In the genomic region with DNA sequence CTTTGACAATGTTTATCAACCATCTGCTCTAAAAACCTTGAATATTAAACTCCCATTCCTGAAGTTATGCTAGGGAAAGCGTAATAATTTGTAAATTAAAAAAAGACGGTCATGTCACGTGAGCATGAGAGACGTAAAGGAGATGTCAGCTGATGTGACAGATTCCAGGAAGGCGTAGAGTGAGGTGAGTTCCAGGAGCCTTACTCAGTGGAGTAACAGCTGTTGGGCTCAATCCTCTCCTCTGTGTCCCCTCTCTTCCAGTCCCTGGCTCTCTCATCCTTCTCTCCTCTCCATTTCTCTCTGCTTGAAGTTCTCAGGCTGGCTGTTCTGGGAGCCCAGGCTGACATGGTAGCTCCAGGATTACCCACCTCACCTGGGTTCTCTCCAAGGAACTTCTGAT, we compare ENCODE assay signal across 25 mouse cellular contexts.
DNase-seq lines count a peak whose midpoint lies in the region; ATAC-seq and TF ChIP-seq lines count a peak whose summit lies in the region.
"Had no signal": no experiment of that assay in that cellular context is flagged by ENCODE, and none has a peak within 500 bp of the region (broad histone marks: within the 10 kb centered on the region; RNA-seq: fewer than 3 reads in every experiment).

No protein-coding gene starts in this region.

- no peak for TF ChIP-seq EP300 in liver, postnatal 0 days (IDR thresholded peaks at IDR 0.05; ENCODE audit: low read depth)
- TF ChIP-seq EP300 in MEL (IDR thresholded peaks at IDR 0.05; ENCODE audit: low read depth in 1 of 2, low read length in 2 of 2): no peak

- TF ChIP-seq RAD21 in MEL (IDR thresholded peaks at IDR 0.05; ENCODE audit: low read depth, low read length): no peak

- no peak overlapping the region for H3K4me3 ChIP-seq in heart, embryonic 13.5 days
- no peak overlapping the region for H3K4me3 ChIP-seq in liver, postnatal 0 days (ENCODE audit: low read depth, low read length)
- no peak overlapping the region for H3K4me3 ChIP-seq in liver, embryonic 12.5 days
- H3K4me3 ChIP-seq in MEL (ENCODE audit: control insufficient read depth in 1 of 2, insufficient read depth in 1 of 2, low read depth in 2 of 2, low read length in 2 of 2) (no peak overlapping the region), macrophage (ENCODE audit: inconsistent target) (no peak overlapping the region)
- H3K4me3 ChIP-seq: embryonic facial prominence, embryonic 10.5 days; embryonic facial prominence, embryonic 15.5 days; heart, embryonic 10.5 days; hindbrain, embryonic 12.5 days; intestine, embryonic 15.5 days; liver, embryonic 15.5 days; midbrain, embryonic 12.5 days; neural tube, embryonic 13.5 days had no signal

- H3K36me3 ChIP-seq in heart, embryonic 13.5 days: no peaks in the 10 kb centered on the region
- no peaks in the 10 kb centered on the region for H3K36me3 ChIP-seq in liver, postnatal 0 days (replicated peaks; ENCODE audit: insufficient read depth, low read length)
- no peaks in the 10 kb centered on the region for H3K36me3 ChIP-seq in liver, embryonic 12.5 days
- H3K36me3 ChIP-seq in MEL (ENCODE audit: control insufficient read depth in 1 of 2, insufficient read depth in 2 of 2, low read length in 2 of 2) (peaks cover 0 to 22% of the 10 kb centered on the region in 2 experiments; a peak in 2 of 4 replicates), macrophage (ENCODE audit: inconsistent target) (no peaks in the 10 kb centered on the region)
- H3K36me3 ChIP-seq: embryonic facial prominence, embryonic 10.5 days; embryonic facial prominence, embryonic 15.5 days; heart, embryonic 10.5 days; hindbrain, embryonic 12.5 days; intestine, embryonic 15.5 days; liver, embryonic 15.5 days; midbrain, embryonic 12.5 days; neural tube, embryonic 13.5 days had no signal

- H3K4me1 ChIP-seq in heart, embryonic 13.5 days: no peaks in the 10 kb centered on the region
- peaks cover 9% of the 10 kb centered on the region; the same call in 1 of the 2 replicates for H3K4me1 ChIP-seq in liver, postnatal 0 days (ENCODE audit: insufficient read depth)
- peaks cover 17% of the 10 kb centered on the region for H3K4me1 ChIP-seq in liver, embryonic 12.5 days
- peaks cover 21 to 23% of the 10 kb centered on the region in 2 experiments for H3K4me1 ChIP-seq in MEL (ENCODE audit: control insufficient read depth in 1 of 2, insufficient read depth in 2 of 2, low read length in 2 of 2)
- H3K4me1 ChIP-seq: embryonic facial prominence, embryonic 10.5 days; embryonic facial prominence, embryonic 15.5 days; heart, embryonic 10.5 days; hindbrain, embryonic 12.5 days; intestine, embryonic 15.5 days; midbrain, embryonic 12.5 days; neural tube, embryonic 13.5 days had no signal

- no peak for TF ChIP-seq CTCF in liver, postnatal 0 days (IDR thresholded peaks at IDR 0.05; ENCODE audit: low read depth)
- no peak for TF ChIP-seq CTCF in MEL (IDR thresholded peaks at IDR 0.05 in 2 of 3, conservative IDR thresholded peaks at IDR 0.05 in 1 of 3; ENCODE audit: control insufficient read depth in 1 of 3, insufficient read depth in 1 of 3, low read depth in 2 of 3, low read length in 3 of 3, poor library complexity in 1 of 3, severe bottlenecking in 1 of 3)

- no peak for DNase-seq in heart, adult 11 months
- no peak for DNase-seq in liver, postnatal 0 days
- no peak for DNase-seq in MEL (ENCODE audit: low read depth, low spot score)
- DNase-seq in left cerebral cortex, postnatal 14 days (ENCODE audit: low spot score in 2 of 2): no peak
- DNase-seq: adrenal gland, postnatal 25 days; cerebellum, adult 8-10 months; cerebellum, postnatal 25 days; gastrocnemius, postnatal 36 days; kidney, adult 2 months; kidney, postnatal 36 days; left cerebral cortex, postnatal 4 days had no signal

- H3K9ac ChIP-seq in heart, embryonic 13.5 days: no peak overlapping the region
- H3K9ac ChIP-seq in liver, postnatal 0 days (replicated peaks): no peak overlapping the region
- no peak overlapping the region for H3K9ac ChIP-seq in liver, embryonic 12.5 days
- no peak overlapping the region for H3K9ac ChIP-seq in MEL (ENCODE audit: control insufficient read depth, low read depth, low read length, poor library complexity, severe bottlenecking)
- H3K9ac ChIP-seq: embryonic facial prominence, embryonic 15.5 days; hindbrain, embryonic 12.5 days; intestine, embryonic 15.5 days; liver, embryonic 15.5 days; midbrain, embryonic 12.5 days; neural tube, embryonic 13.5 days had no signal

- no peak overlapping the region for H3K4me2 ChIP-seq in heart, embryonic 13.5 days
- H3K4me2 ChIP-seq in liver, postnatal 0 days (ENCODE audit: low read depth, low read length): no peak overlapping the region
- H3K4me2 ChIP-seq in liver, embryonic 12.5 days: no peak overlapping the region
- H3K4me2 ChIP-seq: embryonic facial prominence, embryonic 15.5 days; hindbrain, embryonic 12.5 days; intestine, embryonic 15.5 days; liver, embryonic 15.5 days; midbrain, embryonic 12.5 days; neural tube, embryonic 13.5 days had no signal

- no peaks in the 10 kb centered on the region for H3K9me3 ChIP-seq in heart, embryonic 13.5 days
- no peaks in the 10 kb centered on the region; the same call in 1 of the 2 replicates for H3K9me3 ChIP-seq in liver, postnatal 0 days (ENCODE audit: low read length)
- no peaks in the 10 kb centered on the region for H3K9me3 ChIP-seq in liver, embryonic 12.5 days (replicated peaks)
- no peaks in the 10 kb centered on the region for H3K9me3 ChIP-seq in MEL (replicated peaks; ENCODE audit: insufficient read depth, low read length)
- H3K9me3 ChIP-seq: embryonic facial prominence, embryonic 15.5 days; heart, embryonic 10.5 days; hindbrain, embryonic 12.5 days; intestine, embryonic 15.5 days; liver, embryonic 15.5 days; midbrain, embryonic 12.5 days; neural tube, embryonic 13.5 days had no signal

- H3K27ac ChIP-seq in heart, embryonic 13.5 days (replicated peaks): peak overlapping the region; percentile 24; the same call in 1 of the 2 replicates
- peak overlapping the region; percentile 62 for H3K27ac ChIP-seq in liver, postnatal 0 days (ENCODE audit: low read depth)
- H3K27ac ChIP-seq in liver, embryonic 12.5 days: no peak overlapping the region
- H3K27ac ChIP-seq in MEL (ENCODE audit: control insufficient read depth, low read depth, low read length) (peak overlapping the region; percentile 92), macrophage (peak overlapping the region; percentile 54)
- H3K27ac ChIP-seq: embryonic facial prominence, embryonic 10.5 days; heart, embryonic 10.5 days; hindbrain, embryonic 12.5 days; hindbrain, postnatal 0 days; intestine, embryonic 15.5 days; liver, embryonic 15.5 days; midbrain, embryonic 12.5 days; neural tube, embryonic 13.5 days had no signal

- 76% methylated on average over 5 of the region's 5 CpGs for WGBS in heart, embryonic 13.5 days
- WGBS in liver, postnatal 0 days (ENCODE audit: insufficient replicate concordance): 85% methylated on average over 5 of the region's 5 CpGs
- WGBS in liver, embryonic 12.5 days (ENCODE audit: insufficient replicate concordance): 77% methylated on average over 5 of the region's 5 CpGs
- 96% methylated on average over 5 of the region's 5 CpGs for WGBS in macrophage (ENCODE audit: missing documents)

- TF ChIP-seq POLR2A in MEL (IDR thresholded peaks at IDR 0.05; ENCODE audit: control insufficient read depth in 1 of 2, insufficient read depth in 1 of 2, low read depth in 1 of 2, low read length in 2 of 2, poor library complexity in 1 of 2): no peak

- H3K27me3 ChIP-seq in heart, embryonic 13.5 days (replicated peaks): no peaks in the 10 kb centered on the region
- no peaks in the 10 kb centered on the region for H3K27me3 ChIP-seq in liver, postnatal 0 days (ENCODE audit: insufficient read depth, low read length)
- no peaks in the 10 kb centered on the region for H3K27me3 ChIP-seq in liver, embryonic 12.5 days (replicated peaks)
- H3K27me3 ChIP-seq in MEL (ENCODE audit: control insufficient read depth in 1 of 2, insufficient read depth in 2 of 2, low read length in 2 of 2): no peaks in the 10 kb centered on the region
- H3K27me3 ChIP-seq: embryonic facial prominence, embryonic 15.5 days; hindbrain, embryonic 12.5 days; intestine, embryonic 15.5 days; liver, embryonic 15.5 days; midbrain, embryonic 12.5 days; neural tube, embryonic 13.5 days had no signal

- H3K79me2 ChIP-seq in MEL (ENCODE audit: control insufficient read depth, insufficient read depth, low read length, poor library complexity) (no peaks in the 10 kb centered on the region), macrophage (ENCODE audit: inconsistent target) (no peaks in the 10 kb centered on the region)

- intact Hi-C loops in left cerebral cortex, postnatal 14 days (cut with DNase I): no loop called here

- no peak for ATAC-seq in heart, embryonic 13.5 days (ENCODE audit: extremely low read depth, insufficient number of reproducible peaks, low FRiP score, low TSS enrichment)
- no peak for ATAC-seq in liver, postnatal 0 days
- ATAC-seq in liver, embryonic 12.5 days: no peak
- ATAC-seq: CD4-positive, CD25-positive, alpha-beta regulatory T cell, adult 4 months; forebrain, embryonic 14.5 days; hindbrain, postnatal 0 days had no signal

TF ChIP-seq in MEL, 35 proteins besides CTCF, POLR2A, EP300 and RAD21:
- TF ChIP-seq CHD1 (IDR thresholded peaks at IDR 0.05; ENCODE audit: low read depth, low read length) (no peak), KAT2A (conservative IDR thresholded peaks at IDR 0.05; ENCODE audit: low read depth, low read length) (no peak), TAL1 (IDR thresholded peaks at IDR 0.05; ENCODE audit: low read length) (no peak), NELFE (IDR thresholded peaks at IDR 0.05; ENCODE audit: low read depth, low read length) (no peak), MYC (IDR thresholded peaks at IDR 0.05; ENCODE audit: low read depth, low read length) (no peak), MEF2A (IDR thresholded peaks at IDR 0.05; ENCODE audit: extremely low read depth, insufficient replicate concordance, low read depth, low read length, poor library complexity, severe bottlenecking) (no peak)
